Mouse (Mus musculus): ENCODE data around the gene Scarb1. TPM values are rescaled to one million over a fixed set of nuclear protein-coding genes. Genes with fewer than 3 reads are reported as not detected.

The Scarb1 gene
- polyA plus RNA-seq, 1 experiment: not detected

DNA sequence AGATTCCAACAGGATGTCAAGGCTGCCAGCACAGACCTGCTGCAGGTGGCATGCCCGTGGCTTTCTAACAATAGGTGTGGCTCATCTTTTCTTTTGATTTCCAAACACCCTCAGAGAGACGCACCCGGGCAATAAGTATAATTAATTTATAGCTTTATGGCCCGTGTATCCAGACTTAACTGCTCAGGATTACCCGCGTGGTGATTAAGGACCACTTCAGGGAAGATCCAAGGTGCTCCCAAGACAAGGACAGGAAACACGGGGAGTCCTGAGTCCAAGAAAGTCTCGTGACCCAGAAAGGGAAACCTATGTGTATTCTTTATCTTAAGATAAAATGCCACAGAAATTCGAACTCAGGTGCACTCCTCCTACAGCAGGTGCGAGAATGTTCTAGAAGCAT, 49.5 kb downstream of the Scarb1 start:
- Histone ChIP-seq H3K4me3 (ENCODE audit: insufficient read depth, low read depth, low read length) (no peak overlapping the region), H3K4me1 (ENCODE audit: control insufficient read depth, insufficient read depth, low read length) (no peaks in the 10 kb centered on the region)
- WGBS: 93% methylated on average over 10 of the region's 10 CpGs

DNA sequence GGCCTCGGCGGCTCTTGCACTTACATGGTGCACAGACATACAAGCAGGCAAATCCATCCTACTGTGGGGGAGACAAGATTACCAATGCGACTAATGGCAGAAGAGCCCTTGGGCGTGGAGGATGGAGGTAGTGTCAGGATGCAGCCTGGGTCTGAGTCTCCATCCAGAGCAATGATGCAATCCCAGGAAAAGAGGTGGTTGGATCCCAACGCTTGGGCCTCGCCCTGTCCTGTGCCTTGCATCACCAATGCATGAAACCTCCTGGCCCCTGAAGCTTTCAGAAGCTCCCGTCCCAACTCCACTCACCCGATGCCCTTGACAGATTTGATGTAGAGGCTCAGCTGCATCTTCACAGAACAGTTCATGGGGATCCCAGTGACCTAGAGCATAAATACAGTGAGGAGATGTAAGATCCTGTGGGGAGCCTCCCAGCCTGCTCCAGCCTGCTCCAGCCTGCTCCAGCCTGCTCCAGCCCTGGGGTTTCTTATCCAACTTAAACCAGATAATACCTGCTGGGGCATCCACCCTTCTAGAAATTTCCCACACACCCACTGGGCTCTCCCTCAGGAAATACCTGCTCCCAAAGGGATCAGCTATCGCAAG, 53.7 kb downstream of the Scarb1 start:
- 97% methylated on average over 9 of the region's 9 CpGs for WGBS
- H3K4me1 ChIP-seq (ENCODE audit: control insufficient read depth, insufficient read depth, low read length): peaks cover 9% of the 10 kb centered on the region
- H3K27ac ChIP-seq (ENCODE audit: insufficient read depth, low read depth, low read length): no peak overlapping the region
- no peak overlapping the region for H3K4me3 ChIP-seq (ENCODE audit: insufficient read depth, low read depth, low read length)
- TF ChIP-seq CTCF (IDR thresholded peaks at IDR 0.05; ENCODE audit: insufficient read depth, low read depth, low read length): no peak
- TF ChIP-seq POLR2A (IDR thresholded peaks at IDR 0.05; ENCODE audit: insufficient read depth, low read depth, low read length): no peak

More for the DNA sequence above, 49.5 kb downstream of the Scarb1 start:
- no peak overlapping the region for H3K27ac ChIP-seq (ENCODE audit: insufficient read depth, low read depth, low read length)
- TF ChIP-seq CTCF (IDR thresholded peaks at IDR 0.05; ENCODE audit: insufficient read depth, low read depth, low read length) (no peak), POLR2A (IDR thresholded peaks at IDR 0.05; ENCODE audit: insufficient read depth, low read depth, low read length) (no peak)

DNA sequence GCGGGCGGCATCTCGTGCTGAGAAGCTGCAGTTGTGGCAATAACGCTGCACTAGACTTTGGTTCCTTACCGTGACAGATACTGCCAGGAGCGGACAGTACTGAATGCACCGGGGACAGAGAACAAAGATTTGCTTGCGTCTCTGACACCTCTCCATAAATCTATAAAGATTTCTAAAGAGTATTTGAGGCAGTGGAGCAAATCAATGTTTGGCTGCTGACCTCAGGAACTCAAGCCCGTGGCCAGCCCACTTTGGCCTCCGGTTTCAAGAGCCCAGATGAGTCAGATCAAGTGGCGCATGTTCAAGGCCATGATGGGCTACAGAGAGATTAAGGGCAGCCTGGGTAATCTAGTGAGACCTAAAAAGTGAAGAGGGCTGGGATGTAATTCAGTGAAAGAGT, 54.8 kb downstream of the Scarb1 start:
- Histone ChIP-seq H3K4me1 (ENCODE audit: control insufficient read depth, insufficient read depth, low read length) (peaks cover 9% of the 10 kb centered on the region), H3K4me3 (ENCODE audit: insufficient read depth, low read depth, low read length) (no peak overlapping the region), H3K27ac (ENCODE audit: insufficient read depth, low read depth, low read length) (no peak overlapping the region)
- TF ChIP-seq CTCF (IDR thresholded peaks at IDR 0.05; ENCODE audit: insufficient read depth, low read depth, low read length) (no peak), POLR2A (IDR thresholded peaks at IDR 0.05; ENCODE audit: insufficient read depth, low read depth, low read length) (no peak)
- 89% methylated on average over 11 of the region's 11 CpGs for WGBS

DNA sequence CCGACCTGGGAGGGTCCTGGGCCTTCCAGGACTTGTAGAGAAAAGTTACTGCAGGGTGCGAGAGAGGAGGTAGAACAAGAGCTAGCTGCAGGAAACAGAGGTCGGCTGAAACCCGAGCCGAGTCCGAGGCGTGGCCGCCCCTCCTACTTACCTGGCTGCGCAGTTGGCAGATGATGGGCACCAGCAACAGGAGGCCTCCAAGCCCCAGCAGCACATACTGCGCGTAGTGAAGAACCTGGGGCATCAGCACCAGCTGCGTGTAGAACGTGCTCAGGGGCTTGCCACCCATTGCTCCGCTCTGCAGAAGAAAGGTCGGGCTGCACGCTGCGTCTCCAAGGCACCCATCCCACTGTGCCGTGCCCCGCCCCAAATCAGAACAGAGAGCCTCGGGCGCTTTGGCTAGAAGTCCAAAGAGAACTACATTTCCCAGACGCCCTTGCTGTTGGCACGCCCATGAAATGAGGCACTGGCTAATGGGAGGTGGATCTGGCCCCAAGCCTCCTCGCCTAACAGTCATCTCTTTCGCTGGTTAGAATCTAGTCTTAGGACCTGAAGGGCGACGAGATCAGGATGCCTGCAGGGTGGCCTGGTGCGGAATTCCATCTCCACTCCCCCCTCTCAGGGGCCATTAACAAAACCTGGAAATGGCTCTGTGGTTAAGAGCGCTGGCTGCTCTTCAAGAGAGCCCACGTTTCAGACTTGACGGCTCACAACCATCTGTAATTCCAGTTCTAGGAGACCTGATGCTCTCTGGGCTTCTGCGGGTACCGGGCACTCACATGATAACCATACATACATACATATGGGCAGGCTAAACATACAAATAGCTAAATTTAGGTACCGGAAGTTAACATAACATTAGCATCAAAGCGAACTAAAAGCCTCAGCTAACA, 56.9 kb downstream of the Scarb1 start:
- WGBS: 20% methylated on average over 35 of the region's 35 CpGs
- TF ChIP-seq POLR2A (IDR thresholded peaks at IDR 0.05; ENCODE audit: insufficient read depth, low read depth, low read length) (no peak), CTCF (IDR thresholded peaks at IDR 0.05; ENCODE audit: insufficient read depth, low read depth, low read length) (no peak)
- no peak overlapping the region for H3K27ac ChIP-seq (ENCODE audit: insufficient read depth, low read depth, low read length)
- peaks cover 20% of the 10 kb centered on the region for H3K4me1 ChIP-seq (ENCODE audit: control insufficient read depth, insufficient read depth, low read length)
- H3K4me3 ChIP-seq (ENCODE audit: insufficient read depth, low read depth, low read length): peak overlapping the region; percentile 34

DNA sequence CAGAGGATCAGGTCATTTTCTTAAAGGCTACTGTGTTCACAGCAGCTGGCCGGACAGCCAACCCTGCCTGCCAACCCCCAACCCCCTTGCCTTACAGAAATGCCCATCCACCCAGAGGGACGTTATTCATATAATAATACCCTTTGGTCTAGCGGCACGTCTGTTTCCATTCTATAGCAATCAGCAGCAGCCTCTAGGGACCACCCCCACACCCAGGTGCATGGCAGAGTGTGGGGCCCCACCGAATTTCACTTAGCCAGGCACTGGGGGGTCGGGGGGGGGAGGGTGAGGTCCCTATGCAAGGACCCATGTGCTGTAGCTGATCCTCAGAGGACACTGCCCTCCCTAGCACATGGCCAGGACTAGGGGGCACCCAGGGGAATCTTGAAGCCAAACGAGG, 61.7 kb downstream of the Scarb1 start:
- TF ChIP-seq CTCF (IDR thresholded peaks at IDR 0.05; ENCODE audit: insufficient read depth, low read depth, low read length) (no peak), POLR2A (IDR thresholded peaks at IDR 0.05; ENCODE audit: insufficient read depth, low read depth, low read length) (no peak)
- WGBS: 19% methylated on average over 7 of the region's 7 CpGs
- no peak overlapping the region for H3K27ac ChIP-seq (ENCODE audit: insufficient read depth, low read depth, low read length)
- H3K4me1 ChIP-seq (ENCODE audit: control insufficient read depth, insufficient read depth, low read length): peaks cover 27% of the 10 kb centered on the region
- H3K4me3 ChIP-seq (ENCODE audit: insufficient read depth, low read depth, low read length): no peak overlapping the region

DNA sequence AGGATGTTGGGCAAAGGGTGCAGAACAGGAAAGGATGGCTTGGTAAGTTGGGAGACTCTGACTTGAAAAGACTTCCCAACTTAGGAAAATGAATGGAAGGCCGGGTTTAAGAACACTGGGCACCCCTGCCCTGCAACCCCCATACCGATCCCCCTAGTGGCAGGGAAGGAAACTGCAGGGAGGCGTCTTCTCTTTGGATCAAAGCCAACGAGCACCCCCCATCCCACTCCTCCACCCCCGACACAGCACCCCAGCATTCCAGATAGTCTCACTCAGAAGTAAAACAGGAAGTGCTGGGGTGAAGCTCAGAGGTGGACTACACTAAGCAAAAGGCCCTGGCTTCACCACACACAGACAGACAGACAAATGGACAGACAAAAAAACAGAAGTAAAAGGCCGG, 62.6 kb downstream of the Scarb1 start:
- TF ChIP-seq CTCF (IDR thresholded peaks at IDR 0.05; ENCODE audit: insufficient read depth, low read depth, low read length): peak; percentile 73
- TF ChIP-seq POLR2A (IDR thresholded peaks at IDR 0.05; ENCODE audit: insufficient read depth, low read depth, low read length): no peak
- Histone ChIP-seq H3K4me1 (ENCODE audit: control insufficient read depth, insufficient read depth, low read length) (peaks cover 25% of the 10 kb centered on the region), H3K4me3 (ENCODE audit: insufficient read depth, low read depth, low read length) (no peak overlapping the region), H3K27ac (ENCODE audit: insufficient read depth, low read depth, low read length) (no peak overlapping the region)
- 29% methylated on average over 6 of the region's 6 CpGs for whole genome bisulfite sequencing

DNA sequence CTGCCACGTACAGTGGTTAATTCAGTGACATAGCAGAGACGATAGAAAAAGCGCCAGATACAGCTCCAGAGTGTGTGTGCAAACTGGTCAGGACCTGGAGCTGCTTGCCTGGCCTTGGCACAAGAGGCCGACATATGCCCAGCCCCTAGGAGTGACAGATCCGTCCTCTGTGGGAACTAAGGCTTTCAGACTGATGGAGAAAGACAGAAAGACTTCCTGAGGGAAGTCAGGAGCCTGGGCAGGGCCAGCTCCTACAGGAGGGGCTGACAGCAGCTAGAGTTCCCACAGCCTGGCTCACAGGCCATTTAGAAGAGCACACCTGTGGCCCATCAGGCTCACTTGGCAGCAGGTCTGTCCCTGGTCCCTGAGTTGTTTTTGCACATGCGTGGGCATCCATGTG, 63.6 kb downstream of the Scarb1 start:
- TF ChIP-seq CTCF (IDR thresholded peaks at IDR 0.05; ENCODE audit: insufficient read depth, low read depth, low read length): no peak
- no peak for TF ChIP-seq POLR2A (IDR thresholded peaks at IDR 0.05; ENCODE audit: insufficient read depth, low read depth, low read length)
- WGBS: 93% methylated on average over 6 of the region's 6 CpGs
- peaks cover 25% of the 10 kb centered on the region for H3K4me1 ChIP-seq (ENCODE audit: control insufficient read depth, insufficient read depth, low read length)
- no peak overlapping the region for H3K4me3 ChIP-seq (ENCODE audit: insufficient read depth, low read depth, low read length)
- no peak overlapping the region for H3K27ac ChIP-seq (ENCODE audit: insufficient read depth, low read depth, low read length)

DNA sequence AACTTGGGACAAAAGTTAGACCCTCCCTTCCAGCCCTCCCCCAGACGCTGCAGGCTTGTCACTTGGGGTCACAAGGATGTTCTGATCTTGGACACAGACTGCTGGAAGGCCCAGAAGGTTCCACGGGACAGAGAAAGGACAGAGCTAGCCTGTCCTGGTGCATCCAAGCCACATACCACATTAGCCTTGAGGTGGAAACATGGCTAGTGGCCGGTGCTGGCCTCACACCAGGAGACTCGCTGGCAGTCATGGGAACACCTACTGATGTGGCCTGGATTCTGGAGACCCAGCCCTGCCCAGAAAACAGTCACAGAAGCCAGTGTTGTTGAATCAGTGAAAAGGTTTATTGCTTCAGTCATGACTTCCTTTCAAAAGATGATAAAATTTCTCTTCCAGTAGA, 64.1 kb downstream of the Scarb1 start:
- 71% methylated on average over 4 of the region's 4 CpGs for WGBS
- no peak for TF ChIP-seq CTCF (IDR thresholded peaks at IDR 0.05; ENCODE audit: insufficient read depth, low read depth, low read length)
- no peak for TF ChIP-seq POLR2A (IDR thresholded peaks at IDR 0.05; ENCODE audit: insufficient read depth, low read depth, low read length)
- no peak overlapping the region for H3K27ac ChIP-seq (ENCODE audit: insufficient read depth, low read depth, low read length)
- peaks cover 25% of the 10 kb centered on the region for H3K4me1 ChIP-seq (ENCODE audit: control insufficient read depth, insufficient read depth, low read length)
- H3K4me3 ChIP-seq (ENCODE audit: insufficient read depth, low read depth, low read length): no peak overlapping the region

DNA sequence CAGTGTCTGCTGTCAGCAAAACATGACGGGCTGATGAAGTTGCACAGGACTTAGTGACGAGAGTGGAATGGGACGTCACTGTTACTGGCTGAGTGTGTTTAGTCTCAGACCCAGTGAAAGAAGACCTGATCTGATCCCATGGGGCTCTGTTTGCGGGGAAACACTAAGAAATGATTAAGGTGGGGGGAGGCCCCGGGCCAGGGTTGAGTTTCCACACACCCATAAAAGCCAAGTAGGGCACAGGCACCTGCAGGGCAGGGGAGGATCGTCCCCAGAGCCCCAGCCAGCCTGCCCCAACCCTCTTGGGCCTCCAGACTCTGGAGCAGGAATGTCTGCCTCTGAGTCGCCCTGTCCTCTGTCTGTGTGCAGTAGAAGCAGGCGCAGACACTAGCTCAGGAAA, 65.6 kb downstream of the Scarb1 start:
- WGBS: 91% methylated on average over 8 of the region's 8 CpGs
- Histone ChIP-seq H3K27ac (ENCODE audit: insufficient read depth, low read depth, low read length) (no peak overlapping the region), H3K4me1 (ENCODE audit: control insufficient read depth, insufficient read depth, low read length) (peaks cover 28% of the 10 kb centered on the region), H3K4me3 (ENCODE audit: insufficient read depth, low read depth, low read length) (no peak overlapping the region)
- TF ChIP-seq CTCF (IDR thresholded peaks at IDR 0.05; ENCODE audit: insufficient read depth, low read depth, low read length): no peak
- TF ChIP-seq POLR2A (IDR thresholded peaks at IDR 0.05; ENCODE audit: insufficient read depth, low read depth, low read length): no peak

Measured in olfactory bulb, adult 2 months (tissue).